Mouse (Mus musculus) thymus, adult 2 months (tissue): ENCODE measurements around the gene Afap1. TPM values are rescaled to one million over a fixed set of nuclear protein-coding genes. Genes with fewer than 3 reads are reported as not detected.

Experiments used
- DNase-seq: peaks from one replicate; pipeline ENCODE4 v3.0.0; 2021
- H3K27ac ChIP-seq: fragments of 200-500 bp; 2 replicates; pipeline ENCODE4 v1.5.1; 2012; ENCODE audit warnings: low read length, control low read depth; ENCODE audit not compliant: control insufficient read depth, insufficient read depth
- H3K27me3 ChIP-seq: fragments of 200-500 bp; 2 replicates; pipeline ENCODE4 v1.6.1; 2012; ENCODE audit warnings: mild to moderate bottlenecking, low read length, moderate library complexity, mixed read lengths; ENCODE audit not compliant: control insufficient read depth, insufficient read depth
- H3K36me3 ChIP-seq: fragments of 200-500 bp; 2 replicates; pipeline ENCODE4 v1.6.1; 2012; ENCODE audit warnings: mild to moderate bottlenecking, low read length, moderate library complexity; ENCODE audit not compliant: control insufficient read depth, insufficient read depth
- H3K4me1 ChIP-seq: fragments of 200-500 bp; replicated peaks from 2 replicates; pipeline ENCODE4 v1.6.1; 2012; ENCODE audit warnings: low read length; ENCODE audit not compliant: control insufficient read depth, insufficient read depth
- H3K4me3 ChIP-seq: fragments of 200-500 bp; 2 replicates; pipeline ENCODE4 v1.5.1; 2012; ENCODE audit warnings: mild to moderate bottlenecking, low read length, control low read depth, moderate library complexity; ENCODE audit not compliant: control insufficient read depth, insufficient read depth
- CTCF ChIP-seq: fragments of 200-500 bp; IDR thresholded peaks from 2 replicates; pipeline ENCODE4 v1.5.1; 2012; ENCODE audit warnings: mild to moderate bottlenecking, control low read depth, low read length, moderate library complexity, borderline replicate concordance; ENCODE audit not compliant: control insufficient read depth, poor library complexity, insufficient read depth; ENCODE audit errors: extremely low read depth
- POLR2A ChIP-seq: fragments of 200-500 bp; IDR thresholded peaks from 2 replicates; pipeline ENCODE4 v1.6.1; 2012; ENCODE audit warnings: mild to moderate bottlenecking, low read length, control low read depth, moderate library complexity; ENCODE audit not compliant: control insufficient read depth, poor library complexity, insufficient read depth; ENCODE audit errors: extremely low read depth
- WGBS: fragments of 180-500 bp; shearing (Covaris S2); methylation state at CpG from one replicate; pipeline ENCODE4 v1.1.7; 2018; 5-methylcytosine and 5-hydroxymethylcytosine counted together
- polyA plus RNA-seq: library from polyadenylated mRNA; depleted of rRNA; stranded (reverse); fragments of >200 nt; gene quantifications from 2 replicates; pipeline ENCODE4 v1.2.3, GENCODE M21; 2012; rRNA removed

Afap1 gene
- polyA plus RNA-seq, 1 experiment: 17.2 TPM

DNA sequence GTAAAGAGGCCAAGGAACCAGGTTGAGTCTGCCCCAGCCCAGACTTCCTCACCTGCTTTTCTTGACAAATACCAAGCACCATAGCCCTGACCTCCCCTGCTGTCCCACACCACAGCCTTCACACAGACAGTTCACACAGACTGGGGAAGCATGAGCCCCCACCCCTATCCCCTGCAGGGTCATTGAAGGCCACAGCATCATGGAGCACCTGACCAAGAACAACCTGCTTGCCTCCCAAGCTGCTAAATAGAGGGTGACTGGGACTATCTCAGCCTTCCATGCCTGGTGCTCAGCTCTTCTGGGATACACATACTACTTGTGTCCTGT is 148.1 kb downstream of the Afap1 start:
- H3K27ac ChIP-seq: no peak overlapping the region
- TF ChIP-seq POLR2A (no peak), CTCF (no peak)
- no peak for DNase-seq

DNA sequence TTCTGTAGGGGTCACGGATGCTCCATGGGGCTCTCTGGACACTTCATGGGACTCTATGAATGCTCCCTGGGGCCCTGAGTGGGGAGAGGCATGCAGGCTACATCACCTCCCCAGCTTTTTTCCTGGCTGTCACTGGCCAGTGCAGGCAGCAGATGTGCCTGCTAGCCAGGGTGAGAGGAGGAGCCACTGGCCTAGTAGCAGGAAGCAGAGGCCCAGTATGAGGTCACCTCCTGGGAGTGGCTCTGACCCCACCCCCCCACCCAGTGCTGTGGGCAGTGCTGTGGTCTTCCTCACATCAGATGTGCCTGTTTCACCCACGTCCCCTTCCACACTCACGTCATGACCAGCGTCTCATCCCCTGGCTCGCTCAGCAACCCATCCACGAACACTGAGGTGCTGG is 148.6 kb downstream of the Afap1 start:
- no peak overlapping the region for H3K4me3 ChIP-seq
- H3K27ac ChIP-seq: no peak overlapping the region
- H3K27me3 ChIP-seq: no peaks in the 10 kb centered on the region
- no peak for DNase-seq
- H3K4me1 ChIP-seq: no peaks in the 10 kb centered on the region
- H3K36me3 ChIP-seq: no peaks in the 10 kb centered on the region
- no peak for TF ChIP-seq CTCF
- no peak for TF ChIP-seq POLR2A
- 77% methylated on average over 6 of the region's 6 CpGs for WGBS

More for the DNA sequence above, 148.1 kb downstream of the Afap1 start:
- H3K4me3 ChIP-seq: no peak overlapping the region
- no peaks in the 10 kb centered on the region for H3K4me1 ChIP-seq
- H3K27me3 ChIP-seq: no peaks in the 10 kb centered on the region
- H3K36me3 ChIP-seq: no peaks in the 10 kb centered on the region

DNA sequence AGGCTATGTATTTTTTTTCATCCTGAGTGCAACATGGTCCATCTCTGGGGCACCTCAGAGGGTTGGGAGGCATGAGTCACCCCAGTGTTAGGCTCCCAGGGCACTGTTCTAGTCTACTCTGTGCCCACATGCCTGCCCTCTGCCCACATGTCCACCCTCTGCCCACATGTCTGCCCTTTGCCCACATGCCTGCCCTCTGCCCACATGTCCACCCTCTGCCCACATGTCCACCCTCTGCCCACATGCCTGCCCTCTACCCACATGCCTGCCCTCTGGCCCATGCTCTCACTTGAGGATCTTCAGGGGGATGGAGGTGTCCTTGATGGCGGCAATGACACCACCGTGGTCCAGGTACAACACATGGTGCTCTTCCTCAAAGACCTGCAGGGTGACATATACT is 150.0 kb downstream of the Afap1 start:
- no peak for TF ChIP-seq CTCF
- TF ChIP-seq POLR2A: no peak
- DNase-seq: no peak
- H3K4me3 ChIP-seq: no peak overlapping the region
- H3K4me1 ChIP-seq: no peaks in the 10 kb centered on the region
- no peak overlapping the region for H3K27ac ChIP-seq
- 92% methylated on average over 2 of the region's 2 CpGs for WGBS
- H3K36me3 ChIP-seq: no peaks in the 10 kb centered on the region
- no peaks in the 10 kb centered on the region for H3K27me3 ChIP-seq

Other genes starting within 250 kb of the Afap1 start
- gene Htra3, start 213.5 kb upstream of the Afap1 start, polyA plus RNA-seq: 24.1 and 37.3 TPM in 2 replicates
- gene Sh3tc1, start 153.3 kb upstream of the Afap1 start, polyA plus RNA-seq: 4.4 and 5.2 TPM in 2 replicates
- gene Ablim2, start 135.4 kb upstream of the Afap1 start, polyA plus RNA-seq: 4.0 and 4.5 TPM in 2 replicates